Mouse (Mus musculus): ENCODE results near the gene Mat2b.
"Not testable (repeated sequence)": the region's sequence is repeated elsewhere in the genome, so short reads cannot be mapped to it uniquely, and the experiment has no call there.

Mat2b gene

DNA sequence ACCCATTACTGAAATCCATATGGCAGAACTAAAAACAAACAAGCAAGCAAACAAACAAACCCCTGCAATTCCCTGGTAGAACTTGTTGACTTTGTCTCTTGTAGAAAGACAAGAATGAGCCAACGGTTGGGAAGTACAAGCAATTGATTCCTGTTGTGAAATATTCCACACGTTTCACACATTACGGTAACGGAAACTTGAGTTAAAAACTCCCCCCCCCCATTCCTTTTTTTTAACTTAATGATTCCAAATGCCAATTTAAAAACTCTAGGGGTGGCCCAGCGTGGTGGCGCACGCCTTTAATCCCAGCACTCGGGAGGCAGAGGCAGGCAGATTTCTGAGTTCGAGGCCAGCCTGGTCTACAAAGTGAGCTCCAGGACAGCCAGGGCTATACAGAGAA, at the start of gene Mat2b:
TSS of gene Mat2b (minus strand) at position 101 of the 400 bp plus-strand sequence.
- no peak for DNase-seq (ENCODE audit: low read depth)

DNA sequence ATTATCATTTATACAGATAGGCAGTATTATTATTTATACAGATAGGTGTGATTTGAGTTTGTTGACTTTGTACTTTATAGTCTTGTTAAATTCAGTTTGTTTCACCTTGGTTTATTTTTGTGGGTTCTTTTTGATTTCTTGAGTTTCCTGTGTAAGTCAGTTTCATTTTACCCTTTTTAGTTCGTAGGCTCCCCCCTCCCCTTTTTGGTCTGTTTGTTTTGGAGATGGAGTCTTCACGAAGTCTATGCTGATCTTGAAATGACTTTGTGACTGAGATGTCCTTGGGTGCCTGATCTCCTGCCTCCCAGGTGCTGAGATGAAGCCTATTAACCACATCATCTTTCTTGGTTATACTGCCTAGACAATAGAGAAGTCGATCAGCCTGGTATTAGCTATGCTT, 49.3 kb upstream of the Mat2b start:
- DNase-seq (ENCODE audit: low read depth), result no peak

DNA sequence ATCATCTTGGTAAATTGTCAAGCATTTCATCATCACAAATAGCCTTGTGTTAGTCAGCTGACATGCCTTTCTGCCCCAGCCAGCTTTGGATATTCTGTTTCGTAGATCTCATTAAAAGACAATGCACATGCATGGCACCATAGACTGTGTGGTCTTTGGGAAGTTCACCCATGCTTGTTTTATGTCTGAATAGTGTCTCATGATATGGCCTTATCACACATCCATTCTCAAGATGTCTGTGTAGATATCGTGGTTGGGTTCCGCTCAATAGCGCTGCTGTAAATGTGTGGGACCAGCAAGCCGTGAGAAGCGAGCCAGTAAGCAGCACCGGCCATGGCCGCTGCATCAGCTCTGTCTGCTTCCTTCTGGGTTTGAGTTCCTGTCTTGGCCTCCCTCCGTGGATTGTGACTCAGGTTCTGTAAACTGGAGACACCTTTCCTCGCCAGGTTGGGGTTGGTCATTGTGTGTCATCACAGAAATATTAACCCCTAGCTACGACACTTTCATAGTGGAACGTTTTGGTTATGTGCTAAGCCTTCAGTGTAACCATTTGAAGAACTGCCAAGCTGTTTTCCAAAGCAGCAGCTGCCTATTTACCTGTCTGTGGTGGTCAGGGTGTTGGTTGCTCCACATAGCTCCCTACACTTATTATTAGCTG, 46.7 kb upstream of the Mat2b start:
- no peak for DNase-seq (ENCODE audit: low read depth)

DNA sequence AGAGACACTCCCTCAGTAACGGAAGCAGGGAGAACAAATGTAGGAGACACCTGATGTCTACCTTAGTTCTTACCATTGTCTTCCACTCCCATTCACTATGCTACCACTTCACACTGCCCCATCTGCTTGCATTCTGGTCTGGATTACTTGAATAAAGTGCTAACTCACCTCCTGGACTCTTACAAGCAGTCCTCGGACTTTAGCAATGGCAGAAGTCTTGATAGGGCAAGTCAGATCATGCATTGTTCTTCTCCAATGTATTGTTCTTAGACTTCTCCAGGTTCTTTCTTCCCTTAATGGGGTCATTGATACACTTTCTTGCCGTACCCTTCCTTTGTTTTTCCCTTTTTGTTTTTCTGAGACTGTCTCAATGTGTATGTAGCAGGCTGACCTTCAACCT, 42.4 kb upstream of the Mat2b start:
- DNase-seq (ENCODE audit: low read depth), result no peak

DNA sequence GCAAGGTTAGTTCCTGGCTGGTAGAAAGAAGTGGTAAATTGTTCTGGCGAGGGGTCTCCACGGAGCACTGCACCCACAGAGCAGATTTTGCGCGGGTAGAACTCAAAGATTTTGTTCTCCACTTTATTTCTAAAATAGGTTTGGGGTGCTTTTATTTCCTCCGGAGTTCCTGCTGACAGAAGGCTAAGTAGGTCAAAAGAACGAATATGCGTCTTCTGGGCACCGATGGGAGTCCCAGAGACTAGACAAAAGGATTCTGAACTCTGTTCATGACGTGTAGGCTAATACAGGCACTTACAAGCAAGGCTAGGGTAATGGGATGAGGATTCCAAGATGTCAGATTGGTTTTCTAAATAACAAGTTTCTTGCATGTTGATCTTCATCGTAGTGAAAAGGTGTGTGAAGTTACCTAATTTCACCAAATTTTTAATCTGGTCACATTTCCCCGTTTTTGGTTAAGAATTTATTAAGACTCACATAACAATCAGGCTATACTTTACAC, 39.3 kb upstream of the Mat2b start:
- no peak for DNase-seq (ENCODE audit: low read depth)

DNA sequence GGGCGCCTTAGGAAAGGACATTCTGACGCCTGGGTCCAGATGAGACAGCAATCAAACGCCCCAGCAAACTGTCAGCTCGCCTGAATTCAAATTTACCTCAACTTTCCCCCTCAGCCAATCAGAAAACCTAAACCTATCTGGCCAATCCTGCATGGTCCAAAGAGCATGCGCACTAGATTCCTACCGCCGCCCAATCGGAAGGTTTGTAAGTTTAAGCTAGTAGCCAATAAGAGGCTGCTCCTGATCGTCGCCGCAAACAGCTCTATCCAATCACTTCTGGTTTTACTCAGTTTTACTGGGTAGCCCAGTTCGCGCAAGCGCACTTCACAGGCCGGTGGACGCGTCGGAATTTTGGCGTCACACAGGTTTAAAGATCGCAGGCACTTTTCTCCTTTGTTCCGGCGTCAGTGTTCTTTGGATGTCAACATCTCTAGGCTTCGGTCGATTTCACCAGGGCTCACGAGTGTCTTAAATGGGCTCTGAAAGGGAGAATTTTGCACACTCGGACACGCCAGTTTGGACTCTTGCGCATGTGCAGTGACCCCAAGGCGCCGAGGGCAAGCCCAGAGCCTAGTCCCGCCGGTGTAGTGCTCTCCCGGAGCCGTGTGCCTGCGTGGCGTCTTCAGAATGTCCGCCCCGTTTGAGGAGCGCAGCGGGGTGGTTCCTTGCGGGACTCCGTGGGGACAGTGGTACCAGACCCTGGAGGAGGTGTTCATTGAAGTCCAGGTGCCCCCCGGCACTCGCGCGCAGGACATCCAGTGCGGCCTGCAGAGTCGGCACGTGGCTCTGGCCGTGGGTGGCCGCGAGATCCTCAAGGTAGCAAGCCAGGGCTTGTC, 38.6 kb upstream of the Mat2b start, which contains the start of the genes Hmmr and Nudcd2:
TSS of gene Hmmr (minus strand) at position 84 of the 836 bp plus-strand sequence.
TSS of gene Nudcd2 (plus strand) at position 329 of the 836 bp plus-strand sequence.
- peak; percentile 93 for DNase-seq (ENCODE audit: low read depth)

DNA sequence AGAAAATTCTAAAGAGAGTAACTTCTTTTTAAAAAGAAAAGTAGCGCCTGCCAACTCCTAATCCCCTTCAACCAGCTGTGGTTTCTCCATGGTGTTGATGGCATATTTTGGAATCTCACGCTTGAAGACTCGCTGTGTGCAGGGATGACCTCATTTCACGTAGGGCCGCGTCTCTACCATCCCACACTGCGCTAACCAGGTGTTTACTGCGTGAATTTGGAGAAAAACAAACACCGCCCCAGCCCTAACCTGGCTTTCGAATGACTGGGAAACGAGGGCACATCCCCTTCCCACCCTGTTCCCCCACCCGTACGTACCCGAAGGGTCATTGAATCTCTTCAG, 38.0 kb upstream of the Mat2b start:
- no peak for DNase-seq (ENCODE audit: low read depth)

DNA sequence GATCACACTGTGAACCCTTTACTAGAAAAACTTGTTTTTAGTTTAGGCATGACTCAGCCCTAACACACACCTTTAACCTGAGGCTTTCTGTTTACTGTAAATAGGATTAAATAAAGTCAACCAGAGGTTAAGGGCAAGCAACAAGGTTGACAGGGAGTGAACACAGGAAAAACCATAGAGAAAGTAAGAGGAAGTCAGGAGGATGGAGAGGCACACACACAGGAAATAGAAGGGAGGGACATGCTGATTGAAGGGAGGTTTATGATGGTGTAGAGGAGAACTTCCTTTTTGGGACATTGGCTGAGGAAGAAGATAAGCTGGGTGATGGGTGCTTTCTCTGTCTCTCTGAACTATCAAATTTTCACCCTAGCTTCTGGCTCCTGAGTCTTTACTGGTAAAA, 23.3 kb upstream of the Mat2b start:
- DNase-seq (ENCODE audit: low read depth), result no peak

DNA sequence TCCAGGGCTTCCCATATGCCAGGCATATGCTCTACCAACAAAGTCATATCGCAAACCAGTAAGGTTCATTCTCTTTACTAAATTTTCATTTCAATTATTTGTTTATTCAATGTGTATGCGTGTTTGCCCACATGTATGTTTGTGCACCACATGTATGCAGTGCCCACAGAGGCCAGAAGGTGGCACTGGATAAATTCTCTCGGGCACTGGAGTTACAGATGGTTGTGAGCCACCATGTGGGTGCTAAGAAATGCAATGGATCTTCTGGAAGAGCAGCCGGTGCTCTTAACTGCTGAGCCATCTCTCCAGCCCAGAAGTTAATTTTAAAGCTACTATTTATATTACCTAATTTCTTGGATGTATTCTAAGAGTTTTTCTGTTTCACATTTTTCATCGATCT, 20.5 kb upstream of the Mat2b start:
- no peak for DNase-seq (ENCODE audit: low read depth)

DNA sequence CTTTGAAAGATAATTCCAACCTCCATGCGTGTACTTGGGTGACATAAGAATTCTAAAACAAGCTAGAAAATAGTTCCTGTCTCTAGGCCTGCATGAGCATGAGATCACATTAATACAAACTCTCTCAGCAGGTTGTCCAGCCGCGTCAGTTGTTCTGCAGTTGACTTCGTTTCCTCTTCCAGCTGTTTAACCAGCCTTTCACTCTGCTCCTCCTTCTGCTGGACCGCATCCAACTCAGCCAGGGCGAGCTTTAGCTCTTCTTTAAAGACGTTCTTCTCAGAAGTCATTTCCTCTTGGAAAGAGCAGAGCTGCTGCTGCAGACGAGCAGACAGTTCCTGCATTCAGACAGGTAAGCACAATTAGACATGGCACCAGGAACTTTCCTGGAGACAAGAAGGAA, 18.9 kb upstream of the Mat2b start:
- no peak for DNase-seq (ENCODE audit: low read depth)

DNA sequence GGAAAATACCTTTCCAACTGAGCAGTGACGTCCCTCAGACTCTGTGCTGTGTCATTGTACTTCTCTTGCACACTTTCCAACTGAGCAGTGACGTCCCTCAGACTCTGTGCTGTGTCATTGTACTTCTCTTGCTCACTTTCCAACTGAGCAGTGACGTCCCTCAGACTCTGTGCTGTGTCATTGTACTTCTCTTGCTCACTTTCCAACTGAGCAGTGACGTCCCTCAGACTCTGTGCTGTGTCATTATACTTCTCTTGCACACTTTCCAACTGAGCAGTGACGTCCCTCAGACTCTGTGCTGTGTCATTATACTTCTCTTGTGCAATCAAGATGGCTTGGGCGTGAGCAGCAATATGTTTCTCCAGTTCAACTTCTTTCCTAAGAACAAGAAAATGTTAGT, 14.9 kb upstream of the Mat2b start:
- not testable (repeated sequence) for DNase-seq (ENCODE audit: low read depth)

DNA sequence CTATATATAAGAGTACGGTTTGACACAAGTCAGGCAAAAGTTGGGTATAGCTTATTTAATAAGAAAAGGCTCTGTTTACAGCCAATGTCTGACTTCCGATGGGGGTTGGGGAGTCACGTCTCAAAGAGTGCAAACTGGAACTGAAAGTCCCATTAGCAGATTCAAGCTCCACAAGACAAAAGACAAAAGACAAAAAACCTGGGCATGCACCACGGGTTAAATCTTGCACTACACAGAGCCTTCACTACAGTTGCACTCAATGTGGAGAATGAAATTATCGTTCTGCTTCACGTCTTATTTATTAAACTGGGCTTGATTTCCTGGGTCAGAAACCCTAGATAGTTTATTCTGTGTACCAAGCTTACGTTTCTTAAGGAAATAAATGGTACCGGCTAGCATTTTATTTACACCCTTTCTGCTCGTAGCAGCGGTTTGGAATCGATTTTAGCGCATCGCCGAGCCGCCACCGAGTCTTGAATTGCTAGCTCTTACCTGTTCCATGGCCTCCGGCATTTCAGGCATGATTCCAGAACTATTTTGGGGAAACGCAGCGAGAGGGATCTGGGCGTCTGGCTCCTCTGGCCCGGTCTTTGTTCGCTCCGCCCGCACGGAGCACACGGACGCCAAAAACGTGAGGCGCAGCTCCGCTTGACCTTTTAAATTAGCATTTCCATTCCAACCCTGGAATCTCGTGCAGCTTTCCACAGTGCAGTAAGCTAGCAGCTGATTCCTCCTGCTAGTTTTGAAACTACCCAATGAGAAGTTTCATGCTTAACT, 504 bp downstream of the Mat2b start:
- DNase-seq (ENCODE audit: low read depth), result peak; percentile 80

DNA sequence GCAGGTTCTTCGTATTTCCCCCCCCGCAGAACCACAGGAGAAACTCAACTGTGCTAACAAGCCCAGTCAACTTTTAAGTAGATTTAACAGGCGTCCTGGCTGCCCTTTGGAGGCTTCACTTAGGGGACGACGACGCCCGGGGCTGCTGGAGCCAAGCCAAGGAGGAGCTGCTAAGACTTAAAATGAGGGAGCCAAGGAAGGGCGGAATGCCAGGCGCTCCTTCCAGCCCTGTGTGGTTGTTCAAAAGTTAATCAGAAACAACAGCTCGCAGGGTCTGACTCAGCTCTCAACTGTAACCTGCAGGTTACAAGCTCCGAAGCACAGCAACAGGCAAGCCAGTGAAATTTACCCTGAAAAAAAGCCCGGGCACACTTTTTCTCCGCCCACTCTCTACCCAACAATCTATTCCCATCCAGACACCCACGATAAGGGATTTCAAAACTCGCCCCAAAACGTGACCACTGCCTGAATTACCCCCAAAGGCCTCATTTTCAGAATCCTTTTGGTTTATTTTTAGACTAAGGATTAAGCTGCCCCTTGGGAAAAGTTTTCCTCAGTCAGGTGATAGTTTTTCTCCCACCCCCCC, 1.5 kb downstream of the Mat2b start:
- peak; percentile 83 for DNase-seq (ENCODE audit: low read depth)

DNA sequence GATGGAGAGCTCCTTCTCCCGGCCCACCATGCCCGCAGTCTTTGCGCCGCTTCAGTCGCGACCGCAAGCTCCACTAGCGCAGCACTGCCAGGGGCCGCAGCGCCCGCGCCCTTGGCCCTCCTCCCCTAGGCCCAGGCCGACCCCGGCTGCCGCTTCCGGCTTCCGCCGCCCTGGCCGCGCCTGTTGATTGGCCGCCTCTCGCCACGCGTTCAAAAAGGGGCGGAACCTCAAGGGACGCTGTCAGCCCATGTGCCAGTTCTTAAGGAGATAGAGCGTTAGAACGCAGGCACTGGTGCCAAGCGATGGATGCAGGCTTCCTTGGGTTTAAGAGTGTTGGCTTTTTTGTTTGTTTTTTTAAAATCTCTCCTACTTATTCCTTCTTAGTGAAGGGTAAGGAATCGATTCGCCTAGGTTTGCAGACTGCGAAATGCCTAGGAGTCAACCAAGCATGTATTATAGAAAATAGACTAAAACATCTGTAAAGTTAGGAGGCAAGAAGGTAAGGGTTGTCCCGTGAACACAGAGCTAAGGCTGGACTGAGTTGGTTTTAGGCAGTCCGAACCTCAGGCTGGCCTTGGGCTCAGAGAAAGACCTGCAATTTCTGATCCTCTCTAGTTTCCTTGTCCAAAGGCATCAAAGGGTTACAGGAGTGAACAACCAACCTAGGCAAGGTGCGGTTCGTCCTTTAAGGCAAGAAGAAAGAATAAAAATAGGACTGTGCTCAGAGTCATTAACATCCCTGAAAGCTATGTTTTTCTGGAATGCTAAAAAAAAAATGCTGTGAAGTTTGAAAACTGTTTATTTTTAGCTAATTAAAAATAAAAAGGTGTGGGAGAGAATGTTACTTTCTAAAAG, 2.3 kb downstream of the Mat2b start:
- DNase-seq (ENCODE audit: low read depth), result peak; percentile 86

DNA sequence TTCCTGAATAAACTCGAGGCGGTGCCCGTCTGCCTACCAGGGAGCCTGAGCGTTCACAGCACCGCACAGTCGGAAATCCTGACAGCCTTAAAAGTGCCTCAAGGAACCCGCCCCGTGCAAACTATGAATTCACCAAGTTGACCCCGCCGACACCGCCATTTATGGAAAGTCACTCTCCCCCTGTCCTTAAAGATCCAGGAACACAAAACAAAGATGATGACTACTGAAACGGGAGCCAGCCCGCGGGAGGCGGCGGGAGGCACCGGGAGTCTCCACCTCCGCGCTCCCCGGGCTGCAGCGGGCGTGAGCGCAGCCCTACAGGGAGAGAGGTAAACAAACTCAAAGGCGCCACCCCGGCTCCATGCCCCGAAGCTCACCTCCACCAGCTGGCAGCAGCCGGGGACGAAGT, 2.9 kb downstream of the Mat2b start:
- no peak for DNase-seq (ENCODE audit: low read depth)

DNA sequence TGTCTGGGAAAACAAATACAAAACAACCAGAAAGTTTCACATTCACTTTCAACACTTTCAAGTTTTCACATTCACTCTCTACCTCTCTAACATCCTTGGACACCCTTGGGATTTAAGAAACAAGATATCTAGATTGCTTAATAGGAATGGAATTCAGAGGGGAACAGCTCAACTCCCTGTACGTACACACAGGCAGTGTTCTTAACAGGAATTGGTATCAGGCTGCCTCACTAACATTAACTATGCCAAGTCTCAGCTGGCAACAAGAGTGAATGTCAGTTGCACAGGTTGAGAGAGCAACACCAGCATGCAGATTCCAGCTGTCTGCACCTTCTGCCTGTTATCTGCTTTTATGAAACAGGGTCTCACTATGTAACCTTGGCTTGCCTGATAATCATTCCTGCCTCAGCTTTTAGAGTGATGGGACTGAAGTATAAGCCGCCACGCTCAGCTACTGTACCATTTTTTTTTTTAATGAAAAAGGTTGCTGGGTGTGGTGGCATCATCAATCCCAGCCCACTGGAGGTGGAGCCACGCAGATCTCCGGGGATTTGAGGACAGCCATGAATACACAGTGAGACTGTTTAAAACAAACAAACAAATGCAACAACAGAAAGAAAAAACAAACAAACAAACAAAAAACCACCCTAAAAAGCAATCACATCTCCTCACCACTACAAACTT, 4.4 kb downstream of the Mat2b start:
- DNase-seq (ENCODE audit: low read depth), result peak; percentile 26

DNA sequence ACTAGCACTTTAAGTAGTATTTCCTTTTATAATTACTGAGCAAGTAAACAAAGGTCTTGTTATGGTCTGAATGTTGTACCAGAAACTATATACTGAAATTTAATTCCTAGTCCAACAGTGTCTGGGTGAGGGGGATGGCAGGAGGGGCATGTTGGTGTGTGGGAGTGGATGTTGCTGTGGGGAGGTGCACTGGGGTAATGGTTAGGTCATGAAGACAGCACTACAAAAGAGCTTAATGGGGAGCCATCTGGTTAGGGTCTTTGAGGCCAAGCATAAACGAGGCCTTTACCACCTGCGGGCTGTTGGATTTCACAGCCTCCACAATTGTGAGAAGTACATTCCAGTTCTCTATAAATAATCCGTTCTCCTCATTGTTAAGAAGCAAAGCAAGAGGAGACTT, 11.7 kb downstream of the Mat2b start:
- no peak for DNase-seq (ENCODE audit: low read depth)

DNA sequence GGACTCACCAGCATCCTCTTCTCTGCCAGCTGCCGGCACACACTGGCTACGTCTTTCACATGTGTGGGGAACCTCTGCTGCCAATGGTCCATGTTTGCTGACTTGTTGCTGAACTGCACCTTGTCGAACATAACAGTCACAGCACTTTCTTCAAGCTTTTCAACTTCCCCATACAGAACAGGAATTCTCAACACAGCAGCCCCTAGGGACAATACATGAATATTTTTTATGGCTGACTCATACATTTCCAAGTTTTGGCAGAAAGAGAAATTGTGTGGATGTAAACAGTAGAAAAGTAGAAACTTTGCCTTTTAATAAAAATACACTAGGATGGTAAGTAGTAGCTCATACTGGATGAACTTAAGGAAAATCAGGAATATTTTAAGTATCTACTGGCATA, 12.5 kb downstream of the Mat2b start:
- no peak for DNase-seq (ENCODE audit: low read depth)

DNA sequence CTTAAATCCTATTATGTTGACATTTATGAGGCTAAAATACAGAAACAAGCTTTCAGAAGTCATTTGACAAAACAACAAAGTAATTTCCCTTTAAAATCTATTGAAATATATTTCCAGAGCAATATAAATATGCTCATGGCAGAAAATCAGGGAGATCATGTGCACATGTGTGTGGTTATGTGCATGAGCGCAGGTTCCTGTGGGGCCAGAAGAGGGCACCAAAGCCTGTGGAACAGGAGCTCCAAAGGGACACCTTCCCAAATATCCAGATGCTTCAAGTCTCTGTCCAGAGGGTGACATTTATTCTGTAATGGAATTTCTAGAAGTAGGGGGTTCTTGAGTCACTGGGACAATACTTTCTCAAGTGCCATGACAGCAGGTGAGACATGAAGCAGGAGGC, 17.8 kb downstream of the Mat2b start:
- DNase-seq (ENCODE audit: low read depth), result no peak

DNA sequence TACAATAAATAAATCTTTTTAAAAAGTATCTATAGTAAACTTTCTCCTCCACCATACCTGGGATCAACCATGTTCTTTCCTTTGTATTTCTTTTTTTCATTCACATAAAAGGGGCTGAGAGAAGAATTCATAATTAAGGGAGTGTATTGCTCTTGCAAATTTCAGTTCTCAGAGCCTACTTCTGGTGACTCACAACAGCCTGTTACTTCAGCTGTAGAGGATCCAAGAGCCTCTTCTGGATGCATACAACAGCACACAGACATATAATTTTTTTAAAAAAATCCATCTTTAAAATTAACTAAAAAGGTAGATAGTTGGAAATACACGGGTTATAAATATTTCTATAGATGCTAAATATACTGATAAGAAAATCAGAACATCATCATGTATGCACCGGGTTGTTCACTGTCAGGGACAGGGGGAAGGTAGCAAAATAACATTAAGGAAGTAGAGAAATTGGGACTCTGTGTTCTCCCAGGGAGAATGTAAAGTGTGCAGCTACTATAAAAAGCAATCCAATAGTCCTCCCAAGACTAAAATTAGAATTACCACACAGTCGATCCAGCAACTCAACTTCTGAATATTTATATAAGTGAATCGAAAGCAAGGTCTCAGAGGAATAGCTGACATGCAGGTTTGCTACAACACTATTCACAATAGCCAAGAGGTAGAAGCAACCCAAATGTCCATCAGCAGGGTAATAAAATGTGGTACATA, 19.8 kb downstream of the Mat2b start:
- DNase-seq (ENCODE audit: low read depth), result no peak

All from fibroblast of lung, adult 2 months (primary cell).